Mouse (Mus musculus): ENCODE measurements around the gene Gm12169. TPM values are rescaled to one million over a fixed set of nuclear protein-coding genes. Genes with fewer than 3 reads are reported as not detected.
"Not testable (repeated sequence)": the region's sequence is repeated elsewhere in the genome, so short reads cannot be mapped to it uniquely, and the experiment has no call there.

Gene Gm12169
- not detected for total RNA-seq (2022)

DNA sequence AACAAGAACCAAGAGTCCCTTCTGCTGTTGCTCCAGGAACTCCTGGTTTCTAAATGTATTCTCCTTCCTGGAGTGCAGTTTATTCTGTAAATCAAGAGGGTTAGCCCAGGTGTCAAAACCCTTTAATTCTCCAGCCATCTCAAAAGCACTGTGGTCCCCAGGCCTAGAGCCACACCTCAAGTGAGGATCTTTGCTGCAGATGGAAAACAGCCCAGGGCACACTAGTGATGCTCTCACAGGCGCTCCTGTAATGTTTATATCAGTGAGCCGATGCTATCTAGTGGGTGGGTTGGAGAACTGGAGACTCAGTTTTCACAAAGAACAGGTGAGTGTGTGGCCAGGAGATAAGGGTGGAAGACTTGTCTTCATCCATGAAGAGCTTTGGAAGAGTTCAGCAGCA, at the start of gene Gm12169:
TSS of gene Gm12169 (plus strand) at position 301 of the 400 bp plus-strand sequence.
- no peak for DNase-seq (ENCODE audit: low spot score)

DNA sequence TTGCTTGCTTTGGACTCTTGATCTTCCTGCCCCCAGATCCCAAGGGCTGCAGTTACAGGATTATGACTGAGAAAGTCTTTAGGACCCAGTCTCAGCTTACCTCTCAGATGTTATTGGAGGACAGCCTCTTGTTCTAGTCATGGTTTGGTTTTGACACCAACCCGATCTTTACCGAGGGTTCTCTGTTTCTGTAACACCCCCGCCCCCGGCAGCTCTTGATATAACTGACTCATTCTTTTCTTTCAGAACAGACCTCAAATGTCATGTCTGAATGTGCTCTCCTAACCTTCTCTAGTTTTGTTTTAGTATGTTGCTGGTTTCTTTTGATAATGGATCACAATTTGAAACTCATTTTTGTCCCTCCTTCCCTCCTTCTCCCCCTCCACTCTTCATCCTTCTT, 49.8 kb upstream of the Gm12169 start:
- DNase-seq (ENCODE audit: low spot score) = no peak

DNA sequence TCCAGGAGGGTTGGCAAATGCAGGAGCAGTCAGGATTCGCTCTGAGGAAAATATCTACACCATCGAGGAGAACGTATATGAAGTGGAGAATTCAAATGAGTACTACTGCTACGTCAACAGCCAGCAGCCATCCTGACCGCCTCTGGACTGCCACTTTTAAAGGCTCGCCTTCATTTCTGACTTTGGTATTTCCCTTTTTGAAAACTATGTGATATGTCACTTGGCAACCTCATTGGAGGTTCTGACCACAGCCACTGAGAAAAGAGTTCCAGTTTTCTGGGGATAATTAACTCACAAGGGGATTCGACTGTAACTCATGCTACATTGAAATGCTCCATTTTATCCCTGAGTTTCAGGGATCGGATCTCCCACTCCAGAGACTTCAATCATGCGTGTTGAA, 44.7 kb upstream of the Gm12169 start:
- no peak for DNase-seq (ENCODE audit: low spot score)

DNA sequence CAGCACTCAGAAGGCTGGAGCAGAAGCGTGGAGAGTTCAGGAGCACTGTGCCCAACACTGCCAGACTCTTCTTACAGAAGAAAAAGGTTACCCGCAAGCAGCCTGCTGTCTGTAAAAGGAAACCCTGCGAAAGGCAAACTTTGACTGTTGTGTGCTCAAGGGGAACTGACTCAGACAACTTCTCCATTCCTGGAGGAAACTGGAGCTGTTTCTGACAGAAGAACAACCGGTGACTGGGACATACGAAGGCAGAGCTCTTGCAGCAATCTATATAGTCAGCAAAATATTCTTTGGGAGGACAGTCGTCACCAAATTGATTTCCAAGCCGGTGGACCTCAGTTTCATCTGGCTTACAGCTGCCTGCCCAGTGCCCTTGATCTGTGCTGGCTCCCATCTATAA, 43.5 kb upstream of the Gm12169 start:
- peak; percentile 9 for DNase-seq (ENCODE audit: low spot score)

DNA sequence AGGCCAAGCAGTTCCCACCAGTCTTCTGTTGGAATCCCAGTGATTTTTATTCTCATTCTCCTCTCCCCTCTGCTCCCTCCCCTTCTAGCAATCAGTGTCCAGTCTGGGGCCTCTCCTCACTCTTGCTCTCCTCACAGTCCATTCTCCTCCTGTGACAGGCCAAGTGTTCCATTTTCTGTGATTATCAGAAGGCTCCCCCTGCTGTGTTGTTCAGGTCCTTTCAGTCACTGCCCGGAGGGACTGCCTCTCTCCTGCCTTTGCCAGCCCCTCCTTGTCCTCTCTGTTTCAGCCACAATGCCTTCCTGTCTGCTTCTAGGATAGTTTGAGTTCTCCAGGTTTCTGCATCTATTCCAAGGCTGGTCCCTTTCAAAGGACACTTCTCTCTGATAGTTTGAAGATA, 35.8 kb upstream of the Gm12169 start:
- no peak for DNase-seq (ENCODE audit: low spot score)

DNA sequence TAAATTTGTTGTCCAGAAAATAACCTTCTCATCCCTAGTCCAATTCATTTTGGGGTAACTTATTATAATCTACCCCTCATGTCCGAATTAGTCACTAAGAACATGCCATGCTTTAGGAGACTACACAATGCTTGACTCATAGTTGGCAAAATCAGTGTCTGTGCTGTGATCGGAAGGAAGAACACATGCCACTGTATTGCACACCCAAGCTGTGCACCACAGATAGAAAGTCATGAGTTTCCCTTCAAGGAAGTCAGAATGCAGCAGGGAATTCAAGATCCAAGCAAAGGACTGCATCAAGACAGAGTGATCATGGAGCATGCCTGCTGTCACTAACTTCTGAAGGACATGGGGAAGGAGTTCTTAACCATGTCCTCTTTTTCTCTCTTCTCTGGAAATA, 35.4 kb upstream of the Gm12169 start:
- no peak for DNase-seq (ENCODE audit: low spot score)

DNA sequence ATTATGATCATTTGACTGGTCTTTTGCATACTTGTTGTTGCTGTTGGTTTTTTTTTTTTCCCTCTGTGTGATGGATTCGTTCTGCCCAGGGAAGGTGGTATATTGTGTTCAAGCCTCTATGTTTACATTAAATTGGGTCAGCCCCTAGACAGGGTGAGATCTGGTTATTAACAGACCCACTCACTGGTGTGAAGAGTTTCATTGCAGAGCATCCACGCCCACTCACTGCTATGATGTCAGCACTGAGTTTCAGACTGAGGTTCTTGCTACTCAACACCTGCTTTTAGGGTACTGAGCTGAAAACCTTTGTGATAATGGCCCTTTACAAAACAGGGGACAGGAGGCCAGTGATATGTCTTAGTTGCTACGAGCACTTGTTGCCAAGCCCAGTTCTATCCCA, 16.9 kb upstream of the Gm12169 start:
- no peak for DNase-seq (ENCODE audit: low spot score)

DNA sequence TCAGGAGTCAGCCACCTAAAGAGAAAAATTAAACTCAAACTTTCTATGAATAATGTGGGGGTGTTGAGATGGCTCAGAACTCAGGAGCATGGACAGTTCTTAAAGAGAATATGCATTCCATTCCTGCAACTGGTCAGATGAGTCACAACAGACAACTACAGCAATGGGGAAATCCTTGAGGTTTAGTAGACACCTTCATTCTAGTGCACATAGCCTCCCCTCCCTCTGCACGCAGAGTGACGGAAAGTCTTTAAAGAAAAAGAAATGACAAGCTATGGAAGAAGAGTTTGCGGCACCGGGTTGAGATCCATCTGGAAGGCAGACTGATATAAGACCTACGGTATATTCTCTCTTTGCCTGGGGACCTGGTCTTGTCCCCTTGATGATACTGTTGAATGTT, 14.1 kb upstream of the Gm12169 start:
- no peak for DNase-seq (ENCODE audit: low spot score)

DNA sequence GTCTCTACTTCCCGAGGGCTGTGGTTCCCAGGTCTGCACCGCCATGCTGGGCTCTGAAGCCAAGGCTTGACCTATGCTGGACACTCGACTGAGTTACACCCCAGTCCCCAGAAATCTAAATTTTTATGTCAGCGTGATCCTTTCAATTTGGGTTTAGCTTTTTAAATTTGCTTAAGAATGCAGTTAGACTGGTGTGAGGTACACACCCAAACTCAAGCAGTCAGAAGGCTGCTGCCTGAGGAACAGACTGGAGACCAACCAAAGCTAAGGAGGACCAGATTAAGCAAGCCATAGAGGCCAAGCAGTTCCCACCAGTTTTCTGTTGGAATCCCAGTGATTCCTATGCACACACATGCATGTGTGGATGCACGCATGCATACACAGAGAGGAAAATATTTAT, 2.7 kb upstream of the Gm12169 start:
- not testable (repeated sequence) for DNase-seq (ENCODE audit: low spot score)

DNA sequence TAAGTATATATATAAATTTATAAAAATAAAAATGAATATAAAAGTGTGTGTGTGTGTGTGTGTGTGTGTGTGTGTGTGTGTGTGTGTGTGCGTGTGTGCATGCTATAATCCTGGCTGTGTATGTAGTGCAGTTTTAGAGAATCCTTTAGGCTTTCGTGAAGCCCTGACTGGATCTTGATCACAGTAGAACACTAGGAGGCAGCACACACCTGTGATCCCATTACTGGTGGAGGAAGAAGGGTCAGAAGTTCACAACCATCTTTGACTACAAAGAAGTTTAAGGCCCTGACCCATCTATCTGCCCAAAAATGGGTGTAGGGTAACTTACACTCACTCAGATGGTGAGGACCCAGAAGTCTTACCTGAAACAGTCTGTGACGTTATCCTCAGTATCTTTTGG, 1.3 kb upstream of the Gm12169 start:
- no peak for DNase-seq (ENCODE audit: low spot score)

DNA sequence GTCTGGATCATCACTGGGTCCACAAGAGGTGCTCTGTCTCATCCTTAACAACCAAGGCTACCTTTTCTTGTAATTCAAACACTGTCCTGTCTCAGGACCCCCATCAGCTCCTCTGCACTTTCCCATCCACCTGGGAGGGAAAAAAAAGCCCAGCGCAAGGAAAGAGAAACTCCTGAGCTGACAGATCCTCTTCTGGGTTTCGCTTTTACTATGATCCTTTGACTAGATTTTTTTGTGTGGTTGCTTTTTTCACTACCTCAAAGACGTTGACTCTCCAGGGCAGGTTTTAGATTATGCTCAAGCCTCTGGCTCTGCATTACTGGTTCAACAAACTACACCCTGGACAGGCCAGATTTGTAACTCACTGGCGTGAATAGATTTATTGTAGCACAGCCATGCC, 6.1 kb downstream of the Gm12169 start:
- DNase-seq (ENCODE audit: low spot score) = no peak

DNA sequence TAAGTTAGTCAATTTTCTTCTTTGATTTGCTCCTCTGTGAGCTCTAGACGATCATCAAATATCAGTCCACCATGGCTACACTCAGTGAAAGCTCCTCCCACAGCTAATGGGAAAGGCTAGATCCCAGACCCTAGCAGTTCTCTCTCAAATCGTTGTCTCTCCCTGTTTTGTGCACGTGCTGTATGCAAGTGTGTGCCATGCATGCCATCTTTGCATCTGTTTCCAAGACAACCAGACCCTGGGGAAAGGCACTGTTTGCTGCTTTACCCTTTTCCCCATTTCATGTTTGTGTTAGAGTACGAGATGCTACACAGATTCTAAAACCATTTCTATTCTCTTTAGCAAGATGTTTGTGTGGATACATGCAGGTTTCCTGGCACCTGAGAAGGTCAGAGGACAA, 13.0 kb downstream of the Gm12169 start:
- no peak for DNase-seq (ENCODE audit: low spot score)

DNA sequence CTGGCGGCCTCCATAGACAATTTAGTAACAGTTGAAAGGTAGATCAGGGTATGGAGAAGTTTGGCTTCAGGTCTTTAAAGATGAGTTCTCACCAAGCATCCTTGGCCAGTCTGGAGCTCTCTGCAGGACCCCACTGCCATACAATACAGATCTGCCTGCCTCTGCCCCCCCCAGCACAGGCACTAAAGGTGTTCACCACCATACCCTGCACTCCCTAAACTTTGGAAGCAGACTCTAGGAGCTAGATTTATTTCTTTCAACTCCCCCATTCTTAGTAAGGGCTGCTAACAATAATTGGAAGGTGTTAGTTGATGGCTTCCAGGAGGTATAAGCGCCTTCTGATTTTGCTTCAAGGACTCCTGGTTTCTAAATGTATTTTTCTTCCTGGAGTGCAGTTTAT, 19.5 kb downstream of the Gm12169 start:
- DNase-seq (ENCODE audit: low spot score) = no peak

DNA sequence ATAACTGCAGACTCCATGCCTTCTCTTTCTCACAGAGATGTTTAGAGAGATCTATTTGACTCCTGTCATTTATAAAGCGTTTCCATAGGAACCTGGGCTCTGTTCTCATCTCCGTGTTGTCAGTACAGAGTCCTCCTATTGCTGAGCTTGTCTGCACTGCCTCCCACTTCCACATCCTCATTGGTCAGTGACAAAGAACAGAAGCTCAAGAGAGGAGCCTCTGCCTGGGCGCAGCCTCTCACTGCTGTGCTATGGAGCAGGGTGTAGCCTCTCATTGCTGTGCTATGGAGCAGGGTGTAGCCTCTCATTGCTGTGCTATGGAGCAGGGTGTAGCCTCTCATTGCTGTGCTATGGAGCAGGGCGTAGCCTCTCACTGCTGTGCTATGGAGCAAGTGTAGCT, 25.7 kb downstream of the Gm12169 start:
- no peak for DNase-seq (ENCODE audit: low spot score)

DNA sequence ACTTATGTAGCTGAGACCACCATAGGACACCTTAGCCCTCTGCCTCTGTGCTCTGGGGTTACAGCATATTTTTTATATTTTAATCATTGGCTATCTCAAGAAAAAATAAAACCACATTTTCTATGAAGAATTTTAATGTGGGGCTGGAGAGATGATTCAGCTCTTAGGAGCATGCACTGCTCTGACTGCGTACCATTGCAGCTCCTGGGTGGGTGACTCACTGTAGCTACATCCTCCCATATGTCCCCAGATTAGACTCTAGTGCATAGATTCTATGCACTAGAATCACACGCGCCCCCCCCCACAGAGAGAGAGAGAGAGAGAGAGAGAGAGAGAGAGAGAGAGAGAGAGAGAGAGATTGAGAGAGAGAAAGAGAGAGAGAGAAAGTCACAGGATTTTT, 28.7 kb downstream of the Gm12169 start:
- DNase-seq (ENCODE audit: low spot score) = no peak

DNA sequence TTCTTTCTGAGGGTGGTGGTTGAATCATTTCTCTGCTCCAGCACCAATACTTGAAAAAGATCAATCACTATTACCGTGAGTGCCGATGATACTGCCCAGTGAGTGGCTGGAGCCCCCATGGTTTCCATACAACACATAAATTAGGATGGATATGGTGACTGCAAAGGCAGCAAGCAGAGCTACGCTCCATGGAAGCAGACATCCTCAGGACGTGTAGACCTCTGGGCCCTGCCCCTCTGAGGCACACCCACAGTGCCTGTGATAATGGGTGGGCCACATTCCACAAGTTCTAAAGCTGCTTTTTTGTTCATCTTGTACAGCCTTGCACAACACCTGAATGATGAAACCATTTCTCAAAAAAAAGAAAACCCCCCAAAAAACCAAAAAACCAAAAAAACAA, 37.1 kb downstream of the Gm12169 start:
- DNase-seq (ENCODE audit: low spot score) = no peak

DNA sequence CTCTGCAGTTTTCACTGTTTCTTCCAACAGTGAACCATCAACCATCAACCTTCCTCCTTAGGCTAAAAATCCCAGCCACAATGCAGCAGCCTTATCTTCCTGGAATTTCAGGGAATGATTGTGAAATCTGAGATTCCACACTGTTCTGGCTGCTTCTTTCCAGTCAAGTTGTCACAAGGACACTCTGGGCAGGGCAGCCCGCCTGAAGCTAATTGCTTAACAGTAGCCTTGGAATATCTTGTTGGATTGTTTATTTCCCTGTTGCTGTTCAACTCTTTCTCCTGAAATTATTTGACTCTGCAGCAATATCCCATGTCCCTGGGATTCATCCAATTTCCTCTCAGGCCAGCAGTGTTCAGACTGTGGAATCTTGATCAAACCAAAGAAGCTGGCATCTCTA, 40.7 kb downstream of the Gm12169 start:
- no peak for DNase-seq (ENCODE audit: low spot score)

DNA sequence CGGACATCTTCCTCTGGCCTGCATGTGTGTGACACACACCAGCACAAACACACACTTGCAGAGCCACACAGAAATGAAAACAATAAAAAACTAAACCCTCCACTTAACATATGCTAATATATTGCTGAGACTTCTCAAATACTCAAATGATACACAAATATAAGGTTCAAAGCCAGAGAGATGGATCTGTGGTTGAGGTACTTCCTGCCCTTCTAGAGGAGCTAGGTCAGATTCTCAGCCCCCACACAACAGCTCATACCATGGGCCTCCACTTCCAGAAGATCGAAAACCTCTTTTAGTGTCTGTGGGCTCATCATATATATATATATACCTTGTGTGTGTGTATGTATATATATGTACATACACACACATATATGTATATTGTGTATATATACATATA, 42.0 kb downstream of the Gm12169 start:
- no peak for DNase-seq (ENCODE audit: low spot score)

DNA sequence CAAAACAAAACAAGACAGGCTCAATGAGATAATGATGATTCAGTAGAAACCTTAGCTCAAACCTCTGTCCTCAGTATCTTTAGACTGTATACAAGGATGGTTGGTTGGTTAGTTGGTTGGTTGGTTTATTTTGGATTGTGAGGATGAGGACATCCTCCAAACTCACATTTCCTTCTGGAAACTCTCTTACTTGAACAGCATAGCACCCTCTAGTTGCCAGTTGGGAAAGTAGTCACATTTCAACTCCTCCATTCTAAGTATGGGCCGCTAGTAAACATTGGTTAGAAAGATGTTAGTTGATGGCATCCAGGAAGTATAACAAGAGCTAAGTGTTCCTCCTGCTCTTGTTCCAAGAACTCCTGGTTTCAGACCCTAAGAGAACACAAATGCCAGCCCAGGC, 45.1 kb downstream of the Gm12169 start:
- no peak for DNase-seq (ENCODE audit: low spot score)

DNA sequence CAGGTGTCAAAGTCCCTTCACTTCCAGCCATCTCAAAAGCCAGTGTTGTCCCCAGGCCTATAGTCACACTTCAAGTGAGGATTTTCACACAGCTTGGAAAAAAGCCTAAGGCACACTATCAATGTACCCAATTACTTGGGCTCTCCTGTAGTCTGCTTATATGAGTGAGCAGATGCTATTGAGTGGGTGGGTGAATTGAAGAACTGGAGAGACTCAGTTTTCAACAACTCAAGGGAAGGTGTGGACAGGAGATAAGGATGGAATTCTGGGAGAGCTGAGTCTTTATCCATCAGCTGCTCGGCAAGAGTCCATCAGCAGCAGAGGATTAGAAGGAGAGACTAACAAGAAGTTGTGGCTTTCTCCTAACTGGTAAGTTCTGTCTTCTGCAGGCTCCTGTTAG, 47.3 kb downstream of the Gm12169 start, which contains the start of gene BC053393:
TSS of gene BC053393 (plus strand) at position 210 of the 400 bp plus-strand sequence.
- DNase-seq (ENCODE audit: low spot score) = no peak

DNA sequence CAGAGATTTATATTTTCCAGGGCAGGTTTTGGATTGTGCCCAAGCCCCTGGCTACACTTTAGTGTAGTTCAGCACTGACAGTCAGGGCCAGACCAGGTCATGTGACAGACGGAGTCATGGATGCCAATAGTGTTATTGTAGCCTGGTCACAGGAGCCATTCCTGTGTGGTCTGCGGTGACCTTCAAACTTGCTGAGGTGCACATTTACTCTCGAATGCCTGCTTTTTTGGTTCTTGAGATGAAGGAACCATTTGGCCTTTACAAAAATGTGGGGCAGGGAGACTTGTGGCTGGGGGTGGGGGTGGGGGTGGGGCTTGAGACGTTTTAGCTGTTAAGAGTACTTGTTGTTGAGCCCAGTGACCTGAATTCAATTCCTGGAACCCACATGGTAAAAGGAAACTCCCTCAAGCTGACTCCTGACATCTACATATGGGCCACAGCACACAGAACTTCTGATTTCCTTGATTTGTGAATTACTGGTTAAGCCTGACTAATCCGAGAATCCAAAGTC, 54.8 kb downstream of the Gm12169 start:
- DNase-seq (ENCODE audit: low spot score) = no peak

DNA sequence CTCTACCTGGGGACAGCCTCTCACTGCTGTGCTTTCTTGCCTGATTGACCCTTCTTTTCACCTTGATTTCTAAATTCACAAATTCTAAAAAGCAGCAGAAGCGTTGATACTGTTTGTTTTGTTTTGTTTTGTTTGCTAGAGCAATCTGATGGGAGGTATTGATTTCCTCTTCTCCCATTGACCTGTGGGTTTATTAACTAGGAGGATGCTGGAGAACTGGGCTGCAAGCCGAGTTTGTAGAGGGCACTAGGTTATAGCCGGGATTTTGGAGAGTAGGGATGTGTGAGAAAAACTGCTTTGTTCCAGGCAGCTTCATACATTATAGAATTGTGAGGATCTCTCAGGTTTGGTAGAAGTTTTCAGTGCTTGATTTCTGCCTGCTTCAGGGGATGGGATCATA, 56.4 kb downstream of the Gm12169 start:
- DNase-seq (ENCODE audit: low spot score) = no peak

DNA sequence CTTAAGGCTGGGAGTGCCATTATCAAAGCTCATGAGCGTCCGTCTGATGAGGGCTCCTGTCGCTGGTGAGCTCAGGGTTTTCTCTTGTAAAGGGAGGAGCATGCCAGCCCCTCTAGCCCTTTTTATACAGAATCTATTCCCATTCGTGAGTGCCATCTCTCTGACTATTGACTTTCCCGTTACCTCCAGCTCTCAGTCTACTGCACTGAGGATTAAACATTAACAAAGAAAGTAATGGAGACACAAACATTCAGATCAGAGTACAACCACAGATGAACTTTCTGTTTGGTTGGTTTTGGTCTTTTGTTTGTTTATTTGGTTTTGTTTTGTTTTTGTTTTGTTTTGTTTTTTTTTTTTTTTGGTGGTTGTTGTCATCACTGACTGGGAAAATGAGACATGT, 58.7 kb downstream of the Gm12169 start:
- DNase-seq (ENCODE audit: low spot score) = no peak
